Mouse (Mus musculus) kidney, postnatal 0 days (tissue): ENCODE results near the gene Igf1. TPM values are rescaled to one million over a fixed set of nuclear protein-coding genes. Genes with fewer than 3 reads are reported as not detected.

Experiments used
- ATAC-seq: fragments of 200-750 bp; cut with Nextera tagmentation; replicated peaks from 2 replicates; pipeline ENCODE4 v1.8.0; 2017; ENCODE audit warnings: low read depth, moderate number of reproducible peaks, moderate TSS enrichment, moderate library complexity; ENCODE audit not compliant: low FRiP score
- DNase-seq: peaks from one replicate; pipeline ENCODE4 v3.0.0-alpha.2; 2016; ENCODE audit warnings: low spot score
- H3K27ac ChIP-seq: fragments of 300-500 bp; sonication (generic); 2 replicates; pipeline ENCODE4 v1.5.1; 2014; ENCODE audit warnings: mild to moderate bottlenecking
- H3K27me3 ChIP-seq: fragments of 300-500 bp; sonication (generic); 2 replicates; pipeline ENCODE4 v1.6.1; 2014; ENCODE audit warnings: low read length, mixed read lengths; ENCODE audit not compliant: insufficient read depth
- H3K36me3 ChIP-seq: fragments of 300-500 bp; sonication (generic); 2 replicates; pipeline ENCODE4 v1.6.1; 2014; ENCODE audit warnings: low read length, mixed read lengths; ENCODE audit not compliant: insufficient read depth
- H3K4me1 ChIP-seq: fragments of 300-500 bp; sonication (generic); replicated peaks from 2 replicates; pipeline ENCODE4 v1.6.1; 2014; ENCODE audit warnings: antibody characterized with exemption, low read length, mixed read lengths; ENCODE audit not compliant: insufficient read depth
- H3K4me2 ChIP-seq: fragments of 300-500 bp; sonication (generic); 2 replicates; pipeline ENCODE4 v1.6.1; 2014; ENCODE audit warnings: mild to moderate bottlenecking, low read length, moderate library complexity, mixed read lengths
- H3K4me3 ChIP-seq: fragments of 300-500 bp; sonication (generic); replicated peaks from 2 replicates; pipeline ENCODE4 v1.5.1; 2014; ENCODE audit warnings: low read depth, low read length
- H3K9ac ChIP-seq: fragments of 300-500 bp; sonication (generic); 2 replicates; pipeline ENCODE4 v1.6.1; 2014; ENCODE audit warnings: low read depth, low read length
- H3K9me3 ChIP-seq: fragments of 300-500 bp; sonication (generic); replicated peaks from 2 replicates; pipeline ENCODE4 v1.6.1; 2016; ENCODE audit warnings: low read length, inconsistent platforms, mixed read lengths
- CTCF ChIP-seq: IDR thresholded peaks from 2 replicates; pipeline ENCODE4 v1.5.1; 2016; ENCODE audit warnings: antibody characterized with exemption, low read depth, mild to moderate bottlenecking, moderate library complexity
- WGBS: fragments of 180-500 bp; shearing (Covaris S2); extraction: QIAGEN DNeasy Blood & Tissue Kit; methylation state at CpG from one replicate; pipeline ENCODE4 v1.1.7; 2014; 5-methylcytosine and 5-hydroxymethylcytosine counted together
- polyA plus RNA-seq: library from polyadenylated mRNA; unstranded; fragments of >200 nt; fragmentation: Nextera tagmentation; extraction: Ambion mirVana; gene quantifications from 2 replicates; pipeline ENCODE4 v1.2.1, GENCODE M21; 2015

The Igf1 gene
- polyA plus RNA-seq, 1 experiment from 2014 or later = 23.1 TPM

DNA sequence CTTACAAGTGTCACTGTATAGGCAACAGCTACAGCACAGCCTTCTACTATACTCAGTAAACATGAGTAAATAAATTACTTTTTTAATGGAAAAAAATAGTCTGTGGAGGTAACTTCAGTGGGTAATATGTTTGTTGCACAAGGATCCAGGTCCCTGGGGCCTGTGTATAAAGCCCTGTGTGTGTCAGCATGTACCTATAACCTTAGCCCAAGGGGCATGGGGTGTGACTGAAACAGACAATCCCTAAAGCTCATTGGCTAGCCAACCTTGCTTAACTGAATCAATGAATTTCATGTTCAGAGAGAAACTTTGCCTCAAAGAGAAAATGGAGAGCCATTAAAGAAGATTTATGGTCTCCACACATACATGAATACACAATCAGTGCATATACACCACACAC lies 34.2 kb downstream of the Igf1 start:
- H3K27ac ChIP-seq = no peak overlapping the region
- H3K9me3 ChIP-seq = no peaks in the 10 kb centered on the region
- no peak overlapping the region for H3K9ac ChIP-seq
- no peak overlapping the region for H3K4me2 ChIP-seq
- no peak for TF ChIP-seq CTCF
- no peak for ATAC-seq
- H3K4me3 ChIP-seq = no peak overlapping the region
- DNase-seq = no peak
- H3K36me3 ChIP-seq = no peaks in the 10 kb centered on the region
- H3K4me1 ChIP-seq = no peaks in the 10 kb centered on the region
- no peaks in the 10 kb centered on the region for H3K27me3 ChIP-seq

- no peak for ATAC-seq
- WGBS = 89% methylated on average over 1 of the region's 1 CpGs
- H3K4me2 ChIP-seq = no peak overlapping the region
- DNase-seq = peak; percentile 12
- no peak overlapping the region for H3K27ac ChIP-seq
- H3K36me3 ChIP-seq = no peaks in the 10 kb centered on the region
- no peak overlapping the region for H3K4me3 ChIP-seq
- H3K9me3 ChIP-seq = no peaks in the 10 kb centered on the region
- H3K9ac ChIP-seq = no peak overlapping the region
- no peak for TF ChIP-seq CTCF
- H3K27me3 ChIP-seq = no peaks in the 10 kb centered on the region
- no peaks in the 10 kb centered on the region for H3K4me1 ChIP-seq
These were observed 35.2 kb downstream of the Igf1 start for GRCm38 (mm10) chr10:87893272-87893671.

DNA sequence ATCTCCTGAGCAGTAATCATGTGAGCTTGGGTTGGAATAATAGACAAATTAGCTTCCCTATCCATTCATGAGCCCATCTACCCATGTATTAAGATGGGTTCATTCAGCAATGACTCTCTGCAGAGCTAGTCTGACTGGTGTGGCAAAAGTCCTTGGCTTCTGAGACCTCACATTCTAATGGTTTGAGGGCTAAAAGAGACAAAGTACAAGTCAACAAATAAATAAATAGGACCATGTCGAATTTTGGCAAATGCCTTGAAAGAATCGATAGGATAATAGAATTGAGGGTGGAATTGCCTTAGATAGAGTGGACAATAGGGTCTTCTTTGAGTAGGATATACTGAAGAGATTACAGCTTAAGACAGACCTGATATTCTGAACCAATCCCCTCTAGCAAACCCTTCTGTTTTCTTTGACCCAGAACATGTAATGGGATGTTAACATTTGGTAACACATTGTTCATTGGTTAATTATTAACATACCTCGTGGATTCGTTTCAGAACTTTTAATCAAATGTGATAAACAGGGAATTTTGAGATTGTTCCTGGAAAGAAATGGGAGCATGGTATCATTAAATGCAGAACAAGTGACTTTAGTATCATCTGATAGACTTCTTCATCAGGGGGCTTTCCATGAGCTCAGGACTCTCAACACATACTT lies 36.5 kb downstream of the Igf1 start:
- WGBS = 84% methylated on average over 4 of the region's 4 CpGs
- no peak overlapping the region for H3K4me2 ChIP-seq
- no peak overlapping the region for H3K4me3 ChIP-seq
- H3K4me1 ChIP-seq = no peaks in the 10 kb centered on the region
- no peaks in the 10 kb centered on the region for H3K27me3 ChIP-seq
- no peaks in the 10 kb centered on the region for H3K36me3 ChIP-seq
- ATAC-seq = no peak
- no peak for TF ChIP-seq CTCF
- DNase-seq = no peak
- H3K27ac ChIP-seq = no peak overlapping the region
- H3K9me3 ChIP-seq = no peaks in the 10 kb centered on the region
- H3K9ac ChIP-seq = no peak overlapping the region

GRCm38 (mm10) chr10:87895351-87895750 lies 37.3 kb downstream of the Igf1 start:
- 70% methylated on average over 2 of the region's 2 CpGs for WGBS
- no peak overlapping the region for H3K4me3 ChIP-seq
- H3K36me3 ChIP-seq = no peaks in the 10 kb centered on the region
- no peaks in the 10 kb centered on the region for H3K9me3 ChIP-seq
- H3K4me1 ChIP-seq = no peaks in the 10 kb centered on the region
- H3K27ac ChIP-seq = no peak overlapping the region
- ATAC-seq (no peak), DNase-seq (no peak)
- H3K4me2 ChIP-seq = no peak overlapping the region
- H3K9ac ChIP-seq = no peak overlapping the region
- TF ChIP-seq CTCF = no peak
- no peaks in the 10 kb centered on the region for H3K27me3 ChIP-seq

DNA sequence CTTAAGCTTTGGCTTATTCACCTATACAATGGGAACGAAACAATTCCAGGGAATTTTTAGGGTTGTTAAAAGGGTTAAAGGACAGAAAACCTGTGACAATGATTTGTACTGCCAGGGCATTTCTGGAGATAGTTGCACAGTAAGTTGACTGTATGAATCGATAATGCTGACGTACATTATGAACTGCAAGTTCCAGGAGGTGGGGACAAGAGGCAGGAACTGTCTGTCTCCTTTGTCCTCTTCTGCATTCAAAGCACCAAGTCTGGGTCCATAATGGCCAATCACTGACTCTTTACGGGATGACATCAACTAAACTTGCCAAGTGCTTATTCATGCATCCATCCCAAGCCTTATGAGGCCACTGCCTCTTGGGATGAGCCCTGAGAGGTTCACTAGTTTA lies 39.3 kb downstream of the Igf1 start:
- no peak overlapping the region for H3K9ac ChIP-seq
- H3K27me3 ChIP-seq = no peaks in the 10 kb centered on the region
- H3K4me3 ChIP-seq = no peak overlapping the region
- no peaks in the 10 kb centered on the region for H3K9me3 ChIP-seq
- H3K4me1 ChIP-seq = no peaks in the 10 kb centered on the region
- no peaks in the 10 kb centered on the region for H3K36me3 ChIP-seq
- no peak overlapping the region for H3K27ac ChIP-seq
- ATAC-seq = no peak
- no peak for DNase-seq
- 92% methylated on average over 4 of the region's 4 CpGs for WGBS
- H3K4me2 ChIP-seq = no peak overlapping the region
- TF ChIP-seq CTCF = no peak

- Histone ChIP-seq H3K9me3 (no peaks in the 10 kb centered on the region), H3K36me3 (no peaks in the 10 kb centered on the region), H3K4me3 (no peak overlapping the region), H3K9ac (no peak overlapping the region), H3K27ac (no peak overlapping the region), H3K4me1 (no peaks in the 10 kb centered on the region), H3K4me2 (no peak overlapping the region), H3K27me3 (no peaks in the 10 kb centered on the region)
- no peak for ATAC-seq
- no peak for TF ChIP-seq CTCF
- DNase-seq = no peak
- 88% methylated on average over 3 of the region's 3 CpGs for WGBS
These were observed 40.8 kb downstream of the Igf1 start for GRCm38 (mm10) chr10:87898826-87899225.

GRCm38 (mm10) chr10:87901916-87902315 lies 43.9 kb downstream of the Igf1 start:
- no peak overlapping the region for H3K9ac ChIP-seq
- no peak for DNase-seq
- no peaks in the 10 kb centered on the region; the same call in 1 of the 2 replicates for H3K4me1 ChIP-seq
- ATAC-seq = no peak
- no peaks in the 10 kb centered on the region for H3K9me3 ChIP-seq
- H3K4me2 ChIP-seq = no peak overlapping the region
- H3K27ac ChIP-seq = no peak overlapping the region
- H3K27me3 ChIP-seq = no peaks in the 10 kb centered on the region
- 59% methylated on average over 7 of the region's 7 CpGs for whole genome bisulfite sequencing
- no peak overlapping the region for H3K4me3 ChIP-seq
- TF ChIP-seq CTCF = no peak
- H3K36me3 ChIP-seq = no peaks in the 10 kb centered on the region
